Mouse (Mus musculus) macrophage (primary cell): ENCODE data around the gene Ror2. TPM values are rescaled to one million over a fixed set of nuclear protein-coding genes. Genes with fewer than 3 reads are reported as not detected.

Source experiments
- H3K27ac ChIP-seq: fragments of 350-480 bp; formaldehyde crosslinking; 2 replicates; pipeline ENCODE4 v1.9.0; 2021
- H3K36me3 ChIP-seq: fragments of 350-480 bp; formaldehyde crosslinking; 2 replicates; pipeline ENCODE4 v1.9.0; 2021; ENCODE audit errors: inconsistent target
- H3K4me3 ChIP-seq: fragments of 350-480 bp; formaldehyde crosslinking; 2 replicates; pipeline ENCODE4 v1.9.0; 2021; ENCODE audit errors: inconsistent target
- H3K79me2 ChIP-seq: fragments of 350-480 bp; formaldehyde crosslinking; 2 replicates; pipeline ENCODE4 v1.9.0; 2021; ENCODE audit errors: inconsistent target
- WGBS: methylation state at CpG from one replicate; pipeline ENCODE4 v1.1.7; 2026; ENCODE audit warnings: inconsistent platforms; ENCODE audit not compliant: missing documents; 5-methylcytosine and 5-hydroxymethylcytosine counted together
- polyA plus RNA-seq: library from polyadenylated mRNA; stranded (reverse); fragments of 250-400 nt; gene quantifications from 3 replicates; pipeline ENCODE4 v1.2.4, GENCODE M21; 2018; ENCODE audit warnings: inconsistent platforms

Gene Ror2
- polyA plus RNA-seq, 1 experiment from 2014 or later: not detected

DNA sequence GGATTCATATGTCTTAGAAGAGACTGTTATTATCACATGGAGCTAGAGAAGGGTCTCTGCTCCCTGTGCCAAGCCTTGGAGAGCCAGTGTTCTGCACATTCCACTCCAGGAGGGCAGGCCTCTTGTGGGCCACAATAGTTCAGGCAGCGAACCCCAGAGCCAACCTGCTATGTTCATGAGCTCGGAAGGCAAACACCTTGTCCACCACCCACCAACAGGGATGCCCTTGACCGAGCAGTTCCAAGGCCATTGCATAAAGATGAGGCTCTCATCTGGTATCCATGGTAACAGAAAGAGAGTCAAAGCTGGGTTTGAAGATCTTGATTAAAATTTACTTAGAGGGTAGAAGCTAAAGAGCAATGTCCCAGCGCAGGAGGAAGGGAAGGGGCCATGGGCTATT is 107.8 kb downstream of the Ror2 start:
- no peaks in the 10 kb centered on the region for H3K36me3 ChIP-seq
- WGBS: 89% methylated on average over 4 of the region's 4 CpGs
- no peaks in the 10 kb centered on the region for H3K79me2 ChIP-seq
- H3K4me3 ChIP-seq: no peak overlapping the region
- H3K27ac ChIP-seq: no peak overlapping the region

DNA sequence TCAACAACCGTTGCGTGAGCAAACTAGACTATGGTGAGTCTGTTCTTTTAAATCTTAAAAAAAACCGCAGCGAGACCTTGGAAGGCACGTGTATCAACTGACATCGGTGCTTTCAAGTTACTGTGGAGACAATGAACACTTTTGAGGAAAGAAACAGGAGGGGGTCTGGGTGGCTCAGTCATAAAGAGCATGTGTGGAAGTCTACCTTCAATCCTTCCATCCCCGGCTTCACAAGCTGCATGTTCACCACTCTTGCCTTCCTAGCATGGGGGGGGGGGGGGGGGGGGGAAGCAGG is 108.6 kb downstream of the Ror2 start:
- no peaks in the 10 kb centered on the region for H3K79me2 ChIP-seq
- WGBS: 88% methylated on average over 7 of the region's 7 CpGs
- H3K4me3 ChIP-seq: no peak overlapping the region
- no peaks in the 10 kb centered on the region for H3K36me3 ChIP-seq
- H3K27ac ChIP-seq: no peak overlapping the region

DNA sequence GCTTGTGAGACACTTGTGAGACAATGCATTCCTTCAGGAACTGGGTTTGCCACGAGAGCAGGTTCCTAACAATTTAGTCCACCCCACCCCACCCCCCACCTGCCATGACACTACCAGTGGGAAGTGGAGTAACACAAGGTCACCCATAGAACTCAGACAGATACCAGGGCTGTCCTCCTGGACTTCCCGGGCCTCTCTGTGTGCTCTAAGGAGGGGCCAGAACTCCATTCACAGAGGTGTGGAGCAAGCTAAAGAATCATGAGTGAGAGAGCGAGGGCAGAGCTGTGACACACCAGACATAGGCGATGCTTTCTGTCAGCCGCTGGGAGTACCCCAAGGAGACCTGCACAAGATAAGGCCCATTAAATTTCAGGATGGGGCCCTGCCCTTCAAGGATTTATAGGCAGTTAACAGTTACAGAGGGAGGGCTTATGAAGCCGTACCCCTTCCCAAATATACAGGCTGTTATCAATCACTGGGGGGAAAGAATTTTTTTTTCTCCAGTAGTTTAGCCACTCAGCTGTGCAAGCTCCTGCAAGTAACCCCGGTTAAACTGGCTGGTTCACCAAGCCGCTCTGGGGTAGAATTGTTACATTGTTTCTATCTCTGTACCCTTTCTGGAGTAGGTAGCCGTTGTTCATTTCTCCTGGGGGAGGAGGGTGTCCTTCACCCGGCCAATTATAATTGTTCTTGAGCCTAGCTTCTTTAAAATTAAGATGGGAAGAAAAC is 109.1 kb downstream of the Ror2 start:
- Histone ChIP-seq H3K4me3 (no peak overlapping the region), H3K79me2 (no peaks in the 10 kb centered on the region), H3K27ac (no peak overlapping the region), H3K36me3 (no peaks in the 10 kb centered on the region)
- 85% methylated on average over 9 of the region's 10 CpGs for WGBS

DNA sequence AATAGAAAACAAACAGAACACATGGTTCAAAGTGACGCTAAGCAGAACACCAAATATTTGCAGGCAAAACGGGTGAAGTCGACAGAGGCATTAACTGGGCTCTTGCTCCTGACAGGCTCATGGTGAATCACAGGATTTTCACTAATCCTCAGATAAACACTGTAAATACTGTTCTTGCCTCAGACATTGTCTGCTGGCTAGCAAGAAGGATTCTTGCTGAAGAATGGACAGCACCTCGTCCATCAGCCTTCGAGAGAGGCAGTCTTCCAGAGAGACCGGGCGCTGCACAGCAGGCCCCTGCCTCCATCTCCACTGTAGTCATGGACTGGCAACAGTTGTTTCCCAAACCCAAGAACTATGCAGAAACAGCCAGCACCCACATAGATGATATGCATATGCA is 110.9 kb downstream of the Ror2 start:
- no peak overlapping the region for H3K27ac ChIP-seq
- 92% methylated on average over 7 of the region's 7 CpGs for WGBS
- H3K36me3 ChIP-seq: no peaks in the 10 kb centered on the region
- no peak overlapping the region for H3K4me3 ChIP-seq
- no peaks in the 10 kb centered on the region for H3K79me2 ChIP-seq

DNA sequence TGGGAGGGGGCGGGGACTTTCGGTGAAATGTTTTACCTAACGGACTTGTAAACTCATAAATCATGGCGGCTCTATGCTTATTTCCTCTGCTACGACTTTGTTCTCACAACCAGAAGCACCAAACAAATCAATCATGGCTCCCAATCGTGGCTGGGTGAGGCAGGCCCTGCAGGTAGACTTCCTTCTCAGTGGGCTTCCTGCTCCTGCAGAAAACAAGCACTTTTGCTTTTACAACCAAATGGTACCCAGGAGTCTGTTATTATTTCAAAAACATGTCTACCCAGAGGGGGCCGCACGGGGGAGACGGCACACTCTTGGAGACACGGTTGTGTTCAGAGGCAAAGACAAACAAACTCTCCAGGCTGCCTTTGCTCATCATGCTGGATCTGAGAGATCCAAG is 122.3 kb downstream of the Ror2 start:
- Histone ChIP-seq H3K4me3 (no peak overlapping the region), H3K27ac (no peak overlapping the region), H3K36me3 (no peaks in the 10 kb centered on the region), H3K79me2 (no peaks in the 10 kb centered on the region)
- WGBS: 35% methylated on average over 10 of the region's 10 CpGs

DNA sequence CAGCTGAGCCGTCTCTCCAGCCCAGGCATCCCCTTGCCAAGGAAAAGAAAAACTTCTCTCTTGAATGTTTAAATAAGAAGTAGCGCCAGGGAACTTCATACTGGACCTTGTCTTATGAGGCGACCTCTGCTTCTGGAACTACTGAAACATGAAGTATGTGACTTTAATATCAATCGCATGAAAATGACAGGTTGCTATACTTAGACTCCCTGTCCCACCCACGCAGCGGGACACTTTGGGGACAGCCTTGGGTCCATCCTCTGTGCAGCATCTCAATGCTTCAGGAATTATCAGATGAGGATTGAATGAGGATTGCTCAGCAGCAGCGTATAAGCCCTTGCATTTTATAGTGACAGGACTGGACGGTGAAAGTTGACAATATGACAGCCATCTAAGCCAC is 122.9 kb downstream of the Ror2 start:
- H3K27ac ChIP-seq: no peak overlapping the region
- no peaks in the 10 kb centered on the region for H3K79me2 ChIP-seq
- H3K36me3 ChIP-seq: no peaks in the 10 kb centered on the region
- no peak overlapping the region for H3K4me3 ChIP-seq
- 70% methylated on average over 8 of the region's 8 CpGs for WGBS

DNA sequence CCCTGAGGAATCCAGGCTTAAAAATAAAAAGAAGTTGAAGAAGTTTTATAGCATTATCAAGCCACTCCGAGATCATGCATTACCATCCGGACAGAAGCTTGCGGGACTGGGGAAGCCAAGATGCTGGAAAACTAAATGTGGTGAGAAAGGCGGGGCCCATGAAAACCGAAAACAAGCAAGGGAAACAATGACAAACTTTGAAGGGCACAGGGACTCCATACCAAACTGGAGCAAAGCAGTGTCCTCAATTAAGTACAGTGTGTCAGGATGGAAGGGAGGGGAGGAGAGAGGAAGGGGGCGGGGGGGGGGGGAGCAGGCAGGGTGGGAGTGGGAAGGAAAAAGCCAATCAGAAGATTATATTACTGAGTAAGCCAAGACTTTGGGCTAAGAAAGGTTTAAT is 126.4 kb downstream of the Ror2 start:
- Histone ChIP-seq H3K79me2 (no peaks in the 10 kb centered on the region), H3K4me3 (no peak overlapping the region)
- 96% methylated on average over 6 of the region's 6 CpGs for WGBS

DNA sequence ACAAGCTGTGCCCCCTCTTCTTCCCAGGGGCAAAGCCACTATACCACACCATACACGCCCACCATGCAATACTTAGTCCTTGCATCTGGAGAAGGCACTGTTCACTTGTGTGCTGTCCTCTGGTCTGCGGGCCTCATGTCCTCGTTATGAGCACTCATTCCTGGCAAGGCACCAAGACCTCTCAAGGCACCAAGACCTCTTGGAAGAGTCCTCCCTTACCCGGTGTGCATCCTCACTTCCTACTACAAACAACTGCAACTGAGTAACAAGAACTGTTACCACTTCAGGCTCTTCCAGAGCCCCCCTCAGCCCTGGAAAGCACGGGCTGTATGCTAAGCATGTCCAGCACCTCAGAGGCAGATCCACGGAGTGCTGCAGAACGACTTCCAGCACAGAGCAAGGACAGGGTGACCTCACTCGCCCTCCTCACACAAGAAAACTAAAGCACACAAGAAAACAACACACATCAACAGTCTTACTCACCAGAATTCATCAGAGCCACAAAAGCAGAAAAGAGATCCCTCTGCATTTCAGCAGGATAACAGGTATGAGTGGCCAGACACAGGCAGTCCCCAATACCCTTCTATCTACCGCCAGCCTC is 127.4 kb downstream of the Ror2 start:
- no peak overlapping the region for H3K4me3 ChIP-seq
- 87% methylated on average over 9 of the region's 9 CpGs for WGBS
- H3K36me3 ChIP-seq: no peaks in the 10 kb centered on the region
- H3K79me2 ChIP-seq: no peaks in the 10 kb centered on the region
- no peak overlapping the region for H3K27ac ChIP-seq

More for the DNA sequence above, 126.4 kb downstream of the Ror2 start:
- no peaks in the 10 kb centered on the region for H3K36me3 ChIP-seq
- H3K27ac ChIP-seq: no peak overlapping the region

DNA sequence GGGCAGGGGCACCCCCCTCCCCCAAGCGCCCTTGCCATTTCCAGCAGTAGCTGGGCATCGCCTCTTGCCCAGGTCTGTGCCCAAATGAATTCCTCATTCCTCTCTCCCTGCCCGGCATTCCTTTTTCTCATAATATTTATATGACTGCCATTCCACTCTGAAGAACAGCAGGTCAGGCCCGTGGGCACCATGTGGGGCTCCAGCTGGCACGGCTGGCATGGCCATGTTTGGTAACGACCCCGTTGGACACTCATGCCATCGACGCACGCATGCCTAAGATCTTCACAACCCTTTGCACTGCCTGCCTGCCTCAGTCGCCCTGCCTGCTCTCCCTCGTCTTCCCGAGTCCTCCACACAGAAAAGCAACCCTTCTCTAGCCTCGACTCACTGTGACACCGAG is 129.0 kb downstream of the Ror2 start:
- Histone ChIP-seq H3K4me3 (no peak overlapping the region), H3K36me3 (no peaks in the 10 kb centered on the region), H3K79me2 (no peaks in the 10 kb centered on the region), H3K27ac (no peak overlapping the region)
- WGBS: 91% methylated on average over 15 of the region's 15 CpGs

DNA sequence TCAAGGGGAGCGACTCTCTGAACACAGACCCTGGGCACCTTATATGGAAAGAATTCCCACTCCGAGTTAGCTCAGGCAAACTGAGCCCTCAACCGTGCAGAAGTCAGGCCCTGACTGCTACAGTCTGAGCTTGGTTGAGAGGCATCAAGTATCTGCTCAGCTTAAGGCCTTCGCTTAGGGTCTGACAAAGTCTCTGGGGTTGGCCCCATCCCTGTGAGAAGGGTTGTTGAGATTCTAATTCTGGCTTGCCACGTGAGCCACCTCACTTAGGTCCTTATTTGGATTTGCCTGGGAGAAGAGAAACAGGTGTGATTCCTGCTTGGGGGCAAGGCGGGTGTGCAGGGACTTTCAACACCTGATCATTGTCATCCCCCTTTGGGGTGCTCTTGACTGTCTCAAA is 129.6 kb downstream of the Ror2 start:
- WGBS: 90% methylated on average over 6 of the region's 6 CpGs
- no peaks in the 10 kb centered on the region for H3K36me3 ChIP-seq

DNA sequence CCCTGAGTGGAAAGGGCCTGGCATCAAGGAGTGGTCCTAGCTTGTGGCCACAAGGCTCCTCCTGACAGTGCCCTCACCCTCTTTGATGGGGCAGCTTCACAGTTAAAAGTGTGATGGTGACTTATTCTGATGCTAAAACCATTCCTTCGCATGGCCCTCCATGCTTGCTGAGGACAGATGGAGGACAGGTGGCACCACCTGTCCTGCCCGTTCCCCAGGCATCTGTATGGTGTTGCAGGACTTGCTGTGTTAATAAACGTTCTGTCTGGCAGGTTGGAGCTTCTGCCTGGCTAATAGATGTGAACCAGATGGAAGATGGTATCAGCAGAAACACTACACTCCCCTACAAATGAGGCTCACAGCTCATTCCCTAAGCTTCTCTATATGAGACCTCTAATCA is 140.4 kb downstream of the Ror2 start:
- H3K79me2 ChIP-seq: no peaks in the 10 kb centered on the region
- H3K36me3 ChIP-seq: no peaks in the 10 kb centered on the region
- H3K4me3 ChIP-seq: no peak overlapping the region
- H3K27ac ChIP-seq: no peak overlapping the region
- 78% methylated on average over 3 of the region's 3 CpGs for WGBS

More for the DNA sequence above, 129.6 kb downstream of the Ror2 start:
- H3K4me3 ChIP-seq: no peak overlapping the region
- H3K27ac ChIP-seq: no peak overlapping the region
- H3K79me2 ChIP-seq: no peaks in the 10 kb centered on the region

DNA sequence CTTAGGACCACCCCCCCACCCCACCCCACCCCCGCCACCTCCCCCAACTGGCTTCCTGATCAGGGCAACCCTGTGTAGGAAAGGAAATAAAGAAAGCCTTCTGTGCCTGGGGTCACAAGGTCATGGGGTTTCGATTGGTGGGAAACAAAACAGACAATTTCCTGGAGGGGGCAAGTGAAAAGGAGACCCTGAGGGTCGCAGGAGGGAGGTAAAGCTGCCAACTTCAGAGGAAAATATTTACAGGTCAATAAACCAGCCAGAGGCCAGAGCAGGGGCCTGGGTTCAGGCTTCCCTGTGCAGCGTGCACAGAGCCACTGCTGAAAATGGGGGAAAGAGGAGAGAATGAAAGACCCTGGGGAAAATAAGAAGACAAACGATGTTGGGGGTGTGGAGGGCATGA is 142.8 kb downstream of the Ror2 start:
- Histone ChIP-seq H3K4me3 (no peak overlapping the region), H3K36me3 (no peaks in the 10 kb centered on the region), H3K79me2 (no peaks in the 10 kb centered on the region), H3K27ac (no peak overlapping the region)
- 53% methylated on average over 4 of the region's 5 CpGs for WGBS

DNA sequence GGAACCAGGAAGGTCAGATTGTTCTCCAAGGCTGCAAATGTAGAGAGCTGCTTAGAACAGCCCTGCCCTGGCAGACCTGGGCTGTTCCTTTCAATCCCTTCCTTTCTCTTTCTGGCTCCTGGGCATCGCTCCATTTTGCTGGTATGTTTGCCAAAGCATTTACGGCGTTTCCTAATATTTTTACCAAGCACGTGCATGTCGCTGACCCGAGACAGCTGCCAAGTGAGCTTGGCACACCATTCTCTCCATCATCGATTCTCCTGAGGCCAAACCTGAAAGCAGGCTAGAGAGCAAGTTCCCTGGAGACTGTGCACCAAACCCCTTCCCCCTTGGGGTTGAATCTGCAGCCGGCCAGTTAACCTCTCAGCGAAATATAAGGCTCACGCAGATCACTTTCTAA is 143.7 kb downstream of the Ror2 start:
- H3K79me2 ChIP-seq: no peaks in the 10 kb centered on the region
- WGBS: 97% methylated on average over 10 of the region's 10 CpGs
- H3K36me3 ChIP-seq: no peaks in the 10 kb centered on the region
- no peak overlapping the region for H3K4me3 ChIP-seq
- no peak overlapping the region for H3K27ac ChIP-seq

DNA sequence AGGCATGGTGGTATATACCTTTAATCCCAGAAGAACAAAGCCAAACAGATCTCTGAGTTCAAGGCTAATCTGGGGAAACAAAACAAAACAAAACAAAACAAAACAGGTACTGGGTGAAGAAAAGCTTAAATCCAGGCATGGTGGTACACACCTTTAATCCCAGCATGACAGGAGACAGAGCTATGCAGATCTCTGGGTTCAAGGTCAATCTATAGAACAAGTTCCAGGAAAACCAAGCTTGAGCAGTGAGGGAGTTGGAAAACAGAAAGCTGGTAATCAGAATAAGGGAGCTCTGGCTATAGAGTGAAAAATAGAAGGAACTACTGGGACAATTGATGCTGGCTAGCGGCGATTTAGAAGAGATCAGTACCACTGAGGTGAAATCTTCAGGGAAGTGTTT is 145.6 kb downstream of the Ror2 start:
- WGBS: 92% methylated on average over 2 of the region's 2 CpGs
- H3K4me3 ChIP-seq: no peak overlapping the region
- H3K36me3 ChIP-seq: no peaks in the 10 kb centered on the region
- no peaks in the 10 kb centered on the region for H3K79me2 ChIP-seq
- no peak overlapping the region for H3K27ac ChIP-seq

DNA sequence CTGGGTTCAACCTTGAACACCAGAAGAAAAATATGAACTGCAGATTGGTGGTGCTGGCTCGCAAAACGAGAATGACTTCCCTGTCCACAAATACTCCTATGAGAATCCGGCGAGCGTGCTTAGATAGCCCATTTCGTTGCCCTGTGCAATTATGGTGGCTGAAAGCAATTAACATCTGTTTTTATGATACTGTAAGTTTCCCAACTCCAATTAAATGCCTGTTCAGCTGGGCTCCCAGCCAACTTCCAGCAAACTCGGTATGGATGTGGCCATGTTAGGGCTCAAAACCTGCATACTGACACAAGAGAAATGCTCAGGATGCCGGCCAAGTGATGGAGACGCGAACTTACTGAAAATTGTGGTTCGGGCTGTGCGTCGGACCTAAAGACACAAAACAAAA is 155.4 kb downstream of the Ror2 start:
- WGBS: 92% methylated on average over 11 of the region's 13 CpGs
- Histone ChIP-seq H3K27ac (no peak overlapping the region), H3K36me3 (no peaks in the 10 kb centered on the region), H3K79me2 (no peaks in the 10 kb centered on the region), H3K4me3 (no peak overlapping the region)

DNA sequence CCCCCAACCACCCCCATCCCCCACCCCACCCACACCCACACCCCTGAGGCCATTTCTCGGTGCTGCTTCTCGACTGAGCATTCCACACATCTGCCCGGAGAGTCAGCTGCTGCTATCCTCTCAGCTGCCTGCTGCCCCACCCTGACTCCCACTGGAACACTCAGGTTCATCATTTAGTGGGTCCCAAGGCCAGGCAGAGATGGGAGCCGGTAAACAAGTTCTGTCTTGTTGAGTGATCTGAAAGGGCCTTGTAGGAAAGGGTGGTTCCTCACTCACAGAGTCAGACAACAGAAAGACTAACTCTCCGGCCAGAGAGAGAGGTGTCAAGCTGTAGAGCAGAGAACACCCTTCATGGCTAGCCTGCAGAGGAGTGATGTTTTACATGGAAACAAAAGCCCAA is 155.9 kb downstream of the Ror2 start:
- 96% methylated on average over 5 of the region's 5 CpGs for WGBS
- Histone ChIP-seq H3K27ac (no peak overlapping the region), H3K4me3 (no peak overlapping the region), H3K36me3 (no peaks in the 10 kb centered on the region), H3K79me2 (no peaks in the 10 kb centered on the region)
